Mouse (Mus musculus) right cerebral cortex, postnatal 25 days (tissue): ENCODE data around the gene Maml3.
A peak's percentile ranks its signal among the peaks of the same experiment; 100 is the strongest.

Experiments used
- DNase-seq: peaks from one replicate; pipeline ENCODE4 v3.0.0; 2022

Gene Maml3

DNA sequence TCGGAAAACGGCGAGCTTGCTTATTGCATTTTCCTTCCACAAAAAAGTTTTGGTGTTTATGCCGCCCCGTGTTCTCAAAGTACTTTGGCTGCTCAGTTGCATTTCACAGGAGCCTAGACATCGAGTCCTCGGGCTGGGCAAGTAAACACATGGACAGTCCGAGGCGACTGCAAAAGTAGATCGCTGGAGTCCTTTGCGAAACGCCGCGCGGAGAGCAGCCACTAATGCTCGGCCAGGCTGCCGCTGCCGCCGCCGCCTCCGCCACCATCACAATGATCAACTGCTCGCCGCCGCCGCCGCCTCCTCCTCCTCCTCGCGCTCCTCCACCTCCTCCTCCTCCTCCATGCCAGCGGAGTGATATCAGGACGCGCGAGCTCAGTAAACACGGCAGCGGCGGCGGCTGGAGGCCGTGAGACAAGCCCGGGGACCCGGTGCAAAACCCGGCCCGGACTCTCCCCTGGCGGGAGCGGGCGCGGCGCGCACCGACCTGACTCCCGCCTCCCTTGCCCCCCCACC is at the start of gene Maml3:
Gene Maml3, minus strand, starts transcription at position 441 of the 516 bp plus-strand sequence.
- peak; percentile 81 for DNase-seq

DNA sequence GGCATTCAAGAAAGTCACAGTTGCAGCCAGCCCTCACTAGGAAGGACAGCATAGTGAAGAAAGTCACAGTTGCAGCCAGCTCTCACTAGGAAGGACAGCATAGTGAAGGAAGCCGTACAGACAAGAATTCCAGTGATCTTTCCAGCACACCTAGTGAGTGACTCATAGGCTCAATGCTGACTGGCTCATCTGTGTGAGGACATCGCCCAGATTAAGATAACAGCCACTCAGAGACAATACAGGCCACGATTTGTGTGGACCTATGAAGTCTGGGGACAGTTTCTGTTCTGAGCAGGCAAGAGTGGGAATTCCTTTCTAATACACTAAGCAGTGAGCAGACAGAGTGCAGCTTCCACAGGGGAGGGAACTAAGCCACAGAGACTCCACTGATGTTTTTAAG is 46.3 kb upstream of the Maml3 start:
- no peak for DNase-seq

DNA sequence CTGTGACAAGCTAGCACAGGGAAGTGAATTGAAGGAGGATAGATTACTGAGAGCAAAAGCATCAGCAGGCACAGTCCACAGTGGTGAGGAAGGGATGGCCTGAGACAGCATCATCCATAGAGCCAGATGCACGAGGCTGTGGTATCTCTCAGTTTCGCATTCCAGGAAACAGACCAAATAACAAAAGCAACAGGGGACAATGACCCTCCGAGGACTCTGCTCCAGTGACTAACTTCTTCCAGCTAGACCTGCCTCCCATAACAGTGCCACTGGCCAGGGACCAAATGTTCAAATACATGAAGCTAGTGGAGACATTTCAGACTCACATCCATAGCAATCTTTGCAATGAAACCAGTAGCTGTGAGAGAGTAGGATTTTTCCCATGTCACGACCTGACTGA is 43.4 kb upstream of the Maml3 start:
- DNase-seq, result no peak

DNA sequence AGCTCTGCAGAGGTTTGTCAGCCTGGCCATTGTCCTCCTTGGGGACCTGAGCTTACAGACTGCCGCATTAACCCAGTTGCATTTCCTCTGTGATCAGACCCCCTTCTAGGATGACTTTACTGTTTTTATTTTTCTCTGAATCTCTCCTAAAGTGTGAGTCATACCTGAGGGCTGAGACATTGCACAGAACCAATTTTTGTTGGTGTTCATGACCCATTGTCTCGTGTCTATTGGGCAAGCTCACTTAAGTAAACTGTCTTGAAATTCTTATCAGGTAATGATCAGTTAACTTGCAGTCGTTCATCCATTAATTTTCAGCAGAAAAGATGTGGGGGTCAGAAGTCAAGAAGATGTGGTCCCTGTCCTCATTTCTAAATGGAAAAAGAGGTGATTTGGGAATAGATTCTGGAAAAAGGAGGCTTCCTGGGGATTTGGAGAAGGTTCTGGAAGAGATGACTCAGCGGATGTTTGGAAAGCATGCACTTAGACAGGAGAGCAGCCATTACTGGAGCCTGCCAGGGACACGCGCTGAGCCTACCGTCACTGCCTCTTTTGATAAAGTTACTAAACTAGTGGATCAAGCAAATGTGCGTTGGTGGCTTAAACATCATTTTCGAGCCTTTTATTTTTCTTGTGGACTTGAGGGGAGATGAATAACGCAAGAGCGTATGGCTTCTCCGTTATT is 40.0 kb upstream of the Maml3 start:
- no peak for DNase-seq

DNA sequence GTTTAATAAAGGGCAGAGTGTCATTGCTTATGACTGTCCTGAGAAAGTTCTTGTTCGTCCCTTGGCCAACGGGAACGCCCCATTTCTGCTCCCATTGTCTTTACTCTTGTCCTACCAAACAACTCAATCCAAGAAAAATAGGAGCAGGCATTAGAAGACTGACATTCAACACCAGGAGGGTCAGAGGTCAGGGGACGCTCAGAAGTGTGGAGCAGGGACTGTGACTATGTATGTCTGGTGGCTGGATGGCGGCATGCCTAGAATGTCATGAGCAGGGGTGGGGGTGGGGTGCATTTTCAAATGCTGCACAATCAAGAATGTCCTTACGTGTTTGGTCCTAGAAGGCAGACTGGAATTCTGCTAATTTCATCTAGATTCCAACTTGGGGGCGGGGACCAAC is 38.1 kb upstream of the Maml3 start:
- DNase-seq, result no peak

- peak; percentile 70 for DNase-seq
These were observed 35.3 kb upstream of the Maml3 start for GRCm38 (mm10) chr3:52140162-52140561.

DNA sequence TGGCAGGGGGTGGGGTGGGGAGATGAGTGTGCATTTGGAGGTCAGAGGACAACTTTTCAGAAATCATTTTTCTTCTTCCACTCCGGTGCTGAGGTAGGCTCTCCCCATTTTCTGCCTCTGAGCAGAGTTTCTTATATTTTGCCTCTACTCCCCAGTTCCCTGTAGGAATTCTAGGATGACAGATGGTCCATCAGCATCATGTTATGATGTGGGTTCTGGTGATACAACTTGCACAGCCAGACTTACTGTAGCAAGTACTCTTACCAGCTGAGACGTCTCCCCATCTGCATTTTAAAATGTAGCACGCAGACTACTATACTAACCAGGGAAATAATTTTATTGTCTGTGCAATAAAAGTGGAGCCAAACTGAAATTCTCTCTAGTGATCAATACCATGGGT is 20.5 kb upstream of the Maml3 start:
- no peak for DNase-seq

DNA sequence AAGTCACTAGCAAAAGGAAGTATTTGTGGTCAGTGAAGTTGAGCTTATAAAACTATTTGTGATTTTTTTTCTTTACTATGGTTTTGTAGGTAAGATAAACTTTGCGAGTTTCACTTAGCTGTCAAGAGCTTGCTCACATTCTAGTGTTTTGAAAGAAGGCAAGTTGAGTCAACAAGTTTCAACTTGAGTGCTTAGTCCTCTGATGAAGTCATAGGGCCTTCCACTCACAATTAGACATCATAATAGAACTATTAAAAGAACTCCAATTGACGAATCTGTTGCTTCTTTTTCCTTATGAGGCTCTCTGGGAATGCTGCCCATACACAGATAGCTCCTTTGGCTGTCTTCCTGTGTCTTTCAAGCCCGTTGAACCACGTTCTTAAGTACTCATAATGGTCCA is 16.0 kb upstream of the Maml3 start:
- no peak for DNase-seq

GRCm38 (mm10) chr3:52119216-52119615 is 14.3 kb upstream of the Maml3 start:
- no peak for DNase-seq

DNA sequence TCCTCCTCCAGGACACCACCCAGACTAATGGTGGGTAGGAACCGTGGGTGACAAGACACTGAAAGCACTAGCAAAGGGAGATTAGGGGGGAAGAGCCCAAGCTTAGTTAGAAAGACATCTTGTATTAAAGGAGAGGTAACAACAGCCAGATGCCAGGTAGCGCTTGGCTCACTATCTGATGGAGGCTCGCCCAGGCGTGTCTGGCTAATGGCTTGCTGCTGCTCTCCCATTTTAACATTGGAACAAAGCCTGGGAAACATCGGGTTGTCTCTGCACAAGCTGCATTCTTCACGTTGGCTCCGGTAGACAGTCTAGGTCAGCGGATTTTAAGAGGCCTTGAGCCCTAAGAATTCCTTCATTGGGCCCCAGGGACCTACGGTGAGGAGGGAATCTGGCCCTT is 10.5 kb upstream of the Maml3 start:
- no peak for DNase-seq

- DNase-seq, result no peak
These were observed 3.2 kb upstream of the Maml3 start for GRCm38 (mm10) chr3:52108027-52108426.

DNA sequence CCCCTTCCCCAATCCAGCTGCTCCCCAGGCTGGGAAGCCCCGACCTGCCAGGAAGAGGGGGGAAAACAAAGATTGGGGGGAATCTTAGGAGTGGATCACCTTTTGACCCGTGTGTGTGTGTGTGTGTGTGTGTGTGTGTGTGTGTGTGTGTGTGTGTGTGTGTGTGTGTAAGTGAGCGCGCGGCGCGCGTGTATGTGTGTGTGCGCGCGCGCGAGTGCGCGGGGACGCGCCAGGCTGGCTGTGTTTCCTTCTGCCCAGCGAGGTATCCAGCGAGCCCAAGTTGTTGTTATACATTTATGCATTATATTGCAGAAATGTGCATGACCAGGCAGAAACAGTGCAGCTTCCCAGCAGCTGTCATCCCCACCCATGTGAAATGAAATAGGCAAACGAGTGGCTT is 280 bp upstream of the Maml3 start:
- DNase-seq, result no peak

DNA sequence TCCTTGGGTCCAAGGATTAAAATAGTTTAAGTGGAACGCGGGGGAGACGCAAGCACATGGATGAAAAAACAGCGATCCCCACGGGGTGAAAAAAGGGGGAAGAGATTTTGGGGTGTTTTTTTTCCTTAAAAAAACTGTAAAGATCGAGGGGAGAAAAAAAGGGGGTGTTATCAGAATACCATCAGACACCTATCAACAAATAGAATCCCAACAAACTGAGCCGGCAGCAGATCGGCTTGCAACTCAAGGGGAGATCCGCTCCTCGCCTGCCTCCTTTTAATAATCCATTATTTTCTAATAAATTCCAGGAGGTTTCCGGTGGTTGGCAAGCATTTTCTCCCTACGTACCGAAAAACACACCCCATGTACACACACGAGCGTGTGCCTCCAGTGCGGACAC is 668 bp downstream of the Maml3 start:
- no peak for DNase-seq

DNA sequence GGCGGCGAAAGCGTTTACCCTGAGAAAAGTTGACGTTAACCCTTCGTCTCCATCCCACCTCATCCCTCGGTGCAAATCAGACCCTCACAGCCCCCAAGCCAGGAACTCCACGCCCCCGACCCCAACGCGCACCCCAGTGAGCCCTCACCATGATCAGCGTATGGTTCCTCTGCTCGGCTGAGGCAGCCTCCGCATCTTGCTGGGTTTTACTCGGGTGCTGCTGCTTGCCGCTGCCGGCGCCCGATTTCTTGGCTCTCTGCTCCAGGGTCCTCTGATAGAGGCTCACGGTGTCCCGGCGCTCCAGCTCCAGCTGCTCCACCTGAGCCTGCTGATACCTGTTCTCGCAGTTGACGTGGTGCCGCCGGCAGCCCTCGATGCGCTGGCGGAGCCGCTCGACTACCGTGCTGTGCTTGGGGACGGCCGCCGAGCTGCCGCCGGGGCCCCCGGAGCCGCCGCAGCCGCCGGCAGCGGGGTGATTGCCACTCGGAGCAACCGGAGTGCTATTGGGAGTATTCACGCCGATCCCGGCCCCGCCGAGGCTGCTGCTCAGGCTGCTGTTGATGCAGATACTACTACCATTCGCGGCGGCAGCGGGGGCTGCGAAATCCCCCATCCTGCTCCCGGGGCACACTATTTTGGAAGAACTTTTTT is 1.2 kb downstream of the Maml3 start:
- peak; percentile 68 for DNase-seq

- DNase-seq, result peak; percentile 73
These were observed 2.0 kb downstream of the Maml3 start for GRCm38 (mm10) chr3:52102601-52103530.

GRCm38 (mm10) chr3:52101977-52102600 is 2.8 kb downstream of the Maml3 start:
- DNase-seq, result peak; percentile 80

GRCm38 (mm10) chr3:52101401-52101976 is 3.4 kb downstream of the Maml3 start:
- no peak for DNase-seq

DNA sequence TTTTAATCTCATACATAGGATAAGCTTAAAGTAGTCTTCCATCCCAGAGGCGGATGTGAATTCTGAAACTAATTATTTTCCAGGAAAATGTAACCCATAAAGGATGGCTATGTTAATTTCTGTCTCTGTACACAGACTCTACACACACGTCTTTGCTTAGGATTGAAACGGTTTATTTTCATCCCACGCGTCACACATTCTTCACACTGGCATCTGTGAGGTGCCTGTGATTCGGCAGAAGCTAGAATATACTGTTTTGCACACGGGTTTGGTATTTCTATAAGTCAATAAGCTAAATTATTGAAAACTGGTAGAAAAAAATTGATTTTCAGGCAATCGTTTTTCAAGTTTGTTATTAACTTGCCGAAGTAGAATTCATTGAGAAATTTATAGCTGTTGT is 4.0 kb downstream of the Maml3 start:
- no peak for DNase-seq

DNA sequence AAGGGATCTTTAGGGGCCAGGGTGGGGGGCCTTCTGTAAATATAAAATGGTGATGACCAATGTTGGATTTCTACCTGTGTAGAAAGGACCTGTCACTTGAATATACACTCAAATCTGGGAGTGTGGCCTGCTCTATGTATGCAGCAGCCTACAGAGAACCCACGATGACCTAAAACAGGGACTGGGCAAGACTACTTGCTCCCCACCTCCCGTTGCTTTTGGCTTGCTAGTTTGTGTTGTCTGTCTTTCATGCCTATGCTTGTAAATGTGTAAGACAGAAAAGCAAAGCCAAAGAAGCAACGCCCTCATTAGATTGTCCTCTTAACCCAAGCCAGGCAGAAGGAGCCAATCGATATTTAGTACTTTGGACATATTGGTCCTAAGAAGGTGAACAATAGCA is 4.6 kb downstream of the Maml3 start:
- no peak for DNase-seq

DNA sequence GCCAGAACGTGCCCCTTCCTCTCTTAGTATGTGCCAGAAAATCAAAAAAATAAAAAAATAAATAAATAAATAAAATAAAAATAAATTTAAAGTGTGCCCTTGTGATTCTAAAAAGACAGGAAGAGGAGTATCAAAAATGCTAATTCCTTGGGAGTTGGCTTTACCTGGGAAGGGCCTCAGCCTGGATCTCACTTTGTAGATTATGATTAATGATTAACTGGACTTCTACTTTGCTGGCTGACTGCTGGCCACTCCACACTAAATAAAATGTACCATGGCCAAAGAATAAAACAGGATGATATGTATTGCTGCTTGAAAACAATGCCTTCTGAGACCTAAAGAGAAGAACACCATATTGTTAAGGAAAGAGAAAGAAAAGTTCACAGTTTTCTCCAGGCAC is 5.6 kb downstream of the Maml3 start:
- no peak for DNase-seq

- DNase-seq, result no peak
These were observed 13.5 kb downstream of the Maml3 start for GRCm38 (mm10) chr3:52091261-52091797.

DNA sequence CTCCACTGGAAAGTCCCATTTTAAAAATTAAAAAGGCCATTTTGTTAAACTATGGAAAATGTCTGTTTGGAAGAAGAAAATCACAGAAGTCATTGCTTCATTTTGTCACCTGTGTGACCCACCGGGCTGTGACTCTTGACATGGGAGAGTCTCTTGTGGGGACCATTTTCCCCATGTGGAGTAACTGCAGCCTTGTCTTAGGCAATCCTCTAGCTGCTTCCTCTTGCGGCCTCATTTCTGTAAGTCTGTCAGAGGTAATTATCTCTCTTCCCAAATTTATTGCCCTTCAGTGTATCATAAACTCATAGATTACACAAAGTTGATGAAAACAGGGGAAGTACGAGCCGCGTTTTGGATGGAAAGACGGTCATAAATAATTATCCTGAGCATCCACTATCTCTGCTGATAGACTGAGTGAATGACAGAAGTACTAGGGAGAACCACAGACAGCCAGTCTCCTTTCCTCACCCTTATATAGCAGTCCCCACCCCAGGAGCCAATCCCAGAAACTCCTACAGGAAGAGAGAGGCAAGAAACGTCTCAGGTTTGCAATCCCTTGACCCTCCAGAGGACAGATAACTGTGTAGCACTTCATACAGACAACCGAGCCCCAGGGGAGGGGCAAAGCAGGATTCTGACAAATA is 14.5 kb downstream of the Maml3 start:
- DNase-seq, result no peak
